Mouse (Mus musculus) heart, postnatal 25 days (tissue): Measurements from ENCODE around the gene Mecom. TPM values are rescaled to one million over a fixed set of nuclear protein-coding genes. Genes with fewer than 3 reads are reported as not detected.

ENCODE experiments used
- DNase-seq: peaks from one replicate; pipeline ENCODE4 v3.0.0; 2022; ENCODE audit warnings: low spot score
- intact Hi-C: fragments of 180-260 bp; cut with DNase I; formaldehyde crosslinking; loops from one replicate; pipeline ENCODE4 v1.15.1; 2025
- total RNA-seq, 2 experiments: library from RNA; stranded (reverse); gene quantifications; 2 replicates each; pipeline ENCODE4 v1.2.3; 2021

Gene Mecom
- total RNA-seq, 2 experiments from 2014 or later: 18.6 to 21.2 TPM

DNA sequence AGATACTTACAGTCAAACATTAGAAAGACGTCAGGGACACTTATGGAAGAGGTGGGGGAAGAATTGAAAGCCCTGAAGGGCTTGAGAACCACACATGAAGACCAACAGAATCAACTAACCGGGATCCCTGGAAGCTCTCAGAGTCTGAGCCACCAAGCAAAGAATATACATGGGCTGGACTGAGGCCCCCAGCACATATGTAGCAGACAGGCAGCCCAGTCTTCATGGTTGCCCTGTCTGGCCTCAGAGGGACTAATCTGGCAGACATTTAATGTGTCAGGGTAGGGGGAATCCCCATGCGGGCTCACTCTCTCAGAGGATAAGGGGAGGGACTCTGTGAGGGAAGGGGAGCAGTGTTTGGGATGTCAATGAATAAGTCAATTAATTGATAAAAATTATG is 584.4 kb downstream of the Mecom start:
- intact Hi-C loops: no loop called here

DNA sequence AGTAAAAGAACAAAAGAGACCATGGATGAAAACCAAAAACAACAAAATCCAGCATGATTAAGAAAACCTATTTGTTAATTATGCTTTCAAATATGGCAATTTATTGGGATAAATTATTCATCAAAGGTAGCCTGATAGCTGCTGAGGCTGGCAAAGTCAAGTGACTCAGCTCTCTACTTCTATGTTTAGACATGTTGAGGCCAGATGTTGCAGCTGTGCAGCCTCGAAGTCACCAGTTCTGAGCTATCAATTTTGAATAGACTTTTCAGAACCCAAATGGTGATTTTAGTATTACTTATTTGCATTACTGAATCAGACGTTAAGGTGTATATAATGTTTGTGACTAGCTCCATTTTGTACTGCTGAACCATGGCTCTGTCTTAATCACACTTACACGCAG is 588.8 kb downstream of the Mecom start:
- intact Hi-C loops: no loop called here
- no peak for DNase-seq

More for the DNA sequence above, 584.4 kb downstream of the Mecom start:
- DNase-seq: no peak

DNA sequence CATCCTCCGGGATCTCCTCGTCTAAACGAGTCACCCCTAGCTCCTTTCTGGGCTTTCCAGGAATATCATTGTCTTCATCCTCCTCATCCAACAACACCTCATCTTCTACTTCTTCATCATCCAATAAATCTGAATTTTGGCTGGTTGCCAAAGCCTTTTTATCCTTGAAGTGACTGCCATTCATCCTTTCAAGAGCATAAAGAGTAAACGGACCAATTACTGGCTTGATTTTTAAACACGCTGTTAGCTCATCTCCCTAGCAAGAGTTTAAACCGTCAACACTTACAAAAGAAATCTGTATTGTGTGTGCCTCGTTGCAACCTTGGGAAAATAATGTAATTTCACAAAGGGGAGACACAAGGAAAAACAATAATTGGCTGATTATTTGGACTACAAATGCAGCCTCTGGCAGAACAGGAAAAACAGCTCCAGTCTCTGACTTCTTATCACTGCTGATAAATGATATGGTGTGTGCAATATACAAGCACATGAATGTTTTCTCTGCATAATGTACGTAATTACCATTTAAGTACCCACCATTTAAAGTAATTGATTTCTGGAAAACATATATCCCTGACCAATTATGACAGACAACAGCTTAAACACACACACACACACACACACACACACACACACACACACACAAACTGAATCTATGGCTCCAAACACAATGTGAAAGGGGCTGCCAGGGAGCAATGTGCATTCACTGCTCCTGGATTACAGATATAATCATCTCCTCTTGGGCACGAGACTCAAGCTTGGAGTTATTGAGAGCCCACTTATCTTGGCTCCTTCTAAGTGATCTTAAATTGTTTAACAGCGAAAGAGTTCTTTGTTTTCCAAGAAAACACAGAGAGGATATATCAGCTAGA is 590.2 kb downstream of the Mecom start:
- DNase-seq: no peak
- intact Hi-C loops: no loop called here

DNA sequence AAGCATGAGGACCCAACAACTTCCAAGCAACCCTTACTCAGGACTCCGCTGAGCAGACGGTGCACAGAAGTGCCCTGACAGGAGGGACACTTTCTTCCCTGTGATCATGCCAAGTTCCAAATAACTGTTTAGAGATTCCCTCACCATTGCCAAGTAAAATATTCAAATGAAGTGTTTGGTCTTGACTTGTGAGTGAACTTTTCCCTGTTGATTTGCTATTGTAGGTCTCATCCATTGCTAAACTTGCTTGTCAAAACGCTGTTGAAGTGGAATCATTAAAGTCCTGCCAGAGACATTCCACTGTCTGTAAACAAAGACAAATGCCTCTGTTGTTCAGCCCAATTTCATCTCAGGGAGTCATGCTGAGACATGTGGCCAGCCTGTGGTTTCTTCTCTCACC is 594.5 kb downstream of the Mecom start:
- DNase-seq: no peak
- intact Hi-C loops: loop anchor here (5.0 kb wide), 1 partner anchor 51 kb away; no protein-coding TSS in a partner anchor

DNA sequence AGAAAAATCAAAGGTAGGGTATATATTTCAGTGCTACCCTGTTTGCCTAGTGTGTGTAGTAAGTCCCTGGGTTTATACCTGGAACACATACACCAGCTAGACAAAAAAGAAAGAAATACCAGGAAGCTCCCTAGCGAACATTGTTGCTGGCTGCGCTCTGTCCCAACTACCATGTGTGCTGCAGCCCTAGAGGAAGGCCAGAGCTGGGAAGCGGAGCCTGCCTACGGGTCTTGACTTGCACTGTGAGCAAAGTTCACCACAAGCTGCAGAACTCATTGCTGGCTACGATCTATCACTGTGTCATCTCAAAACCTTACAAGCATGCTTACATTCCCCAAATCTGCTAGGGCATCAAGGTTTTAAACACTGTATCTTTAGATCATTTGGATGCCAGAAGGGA is 597.0 kb downstream of the Mecom start:
- intact Hi-C loops: loop anchor here (5.0 kb wide), 1 partner anchor 49 kb away; no protein-coding TSS in a partner anchor
- DNase-seq: no peak

DNA sequence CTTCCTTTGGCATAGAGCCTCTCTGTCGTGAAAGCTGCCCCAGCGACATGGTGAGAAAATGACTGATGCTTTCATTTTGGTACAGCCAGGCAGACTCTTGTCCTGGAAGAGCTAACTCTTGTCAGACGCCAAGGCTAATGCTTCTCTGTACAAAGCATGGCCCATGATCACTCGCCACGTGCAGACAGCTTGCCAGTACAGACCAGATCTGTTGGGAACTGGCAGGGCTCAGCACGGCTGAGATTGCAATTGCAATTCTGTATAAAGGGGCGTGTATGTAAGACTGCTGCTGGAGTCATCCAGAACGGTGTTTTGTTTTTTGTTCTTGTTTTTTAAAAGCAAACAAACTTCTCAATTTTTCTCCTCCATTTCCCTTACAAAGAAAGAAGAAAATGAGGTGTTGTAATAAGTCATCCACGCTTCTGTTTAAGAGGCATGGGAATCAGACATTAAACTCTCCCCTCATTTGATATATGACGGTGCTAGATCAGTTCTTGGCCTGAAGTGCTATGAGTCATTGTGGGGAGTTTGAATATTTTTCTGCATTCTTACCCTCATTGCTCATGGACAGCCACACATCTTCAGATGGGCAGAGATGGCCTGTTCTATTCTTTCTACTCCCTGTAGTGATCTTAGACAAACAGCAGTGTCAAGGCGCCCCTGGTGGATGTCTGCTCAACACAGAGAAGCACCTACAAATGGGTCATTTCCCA is 644.1 kb downstream of the Mecom start:
- DNase-seq: no peak
- intact Hi-C loops: loop anchor here (5.0 kb wide), 1 partner anchor 49 kb away; no protein-coding TSS in a partner anchor

Other genes starting within 250 kb of the Mecom start
- not detected for gene Actrt3, start 51.9 kb upstream of the Mecom start, total RNA-seq
- 10 to 100 TPM; 16.4 to 18.1 TPM for gene Mynn, start 54.1 kb upstream of the Mecom start, total RNA-seq
- not detected for gene Lrriq4, start 96.5 kb upstream of the Mecom start, total RNA-seq
- not detected for gene Lrrc34, start 99.9 kb upstream of the Mecom start, total RNA-seq
- under 1 TPM; 0.17 to 0.39 TPM for gene Lrrc31, start 151.8 kb upstream of the Mecom start, total RNA-seq
- gene Samd7, start 198.3 kb upstream of the Mecom start, total RNA-seq: not detected
- 10 to 100 TPM; 39.3 to 41.5 TPM for gene Sec62, start 244.9 kb upstream of the Mecom start, total RNA-seq